Mouse (Mus musculus) liver, adult 2 months (tissue): ENCODE data around the gene Stpg4.

Experiments
- CTCF ChIP-seq: fragments of 200-500 bp; IDR thresholded peaks from 2 replicates; pipeline ENCODE4 v1.5.1; 2011; ENCODE audit warnings: low read depth, low read length, control low read depth
- POLR2A ChIP-seq: fragments of 200-500 bp; IDR thresholded peaks from 2 replicates; pipeline ENCODE4 v1.6.1; 2011; ENCODE audit warnings: low read length, control low read depth; ENCODE audit not compliant: insufficient read depth; ENCODE audit errors: extremely low read depth

- no peak for TF ChIP-seq POLR2A
- TF ChIP-seq CTCF: no peak
Measured at GRCm38 (mm10) chr17:87367640-87368039, 59.9 kb downstream of the Stpg4 start.
